Mouse (Mus musculus) CH12.LX (cell line): ENCODE results near the gene Pxn. TPM values are rescaled to one million over a fixed set of nuclear protein-coding genes. Genes with fewer than 3 reads are reported as not detected.
"Not testable (repeated sequence)": the region's sequence is repeated elsewhere in the genome, so short reads cannot be mapped to it uniquely, and the experiment has no call there.

Experiments
- DNase-seq: peaks from one replicate; pipeline ENCODE4 v3.0.0-alpha.2; 2013; ENCODE audit errors: extremely low read depth
- H3K27ac ChIP-seq: 2 replicates; pipeline ENCODE4 v1.5.1; 2012; ENCODE audit warnings: low read depth, mild to moderate bottlenecking, control low read depth, moderate library complexity; ENCODE audit not compliant: insufficient read depth
- H3K27me3 ChIP-seq: replicated peaks from 2 replicates; pipeline ENCODE3; 2012; ENCODE audit warnings: inconsistent platforms
- H3K36me3 ChIP-seq, 2 experiments: replicated peaks in 1 of 2; 2 replicates each; pipeline versions ENCODE3 to v1.6.1; 2012; ENCODE audit warnings: inconsistent platforms in 1 of 2, low read length in 1 of 2, mild to moderate bottlenecking in 1 of 2, mixed read lengths in 1 of 2, moderate library complexity in 1 of 2; ENCODE audit not compliant: control insufficient read depth in 1 of 2, insufficient read depth in 1 of 2
- H3K4me1 ChIP-seq, 2 experiments: 2 replicates each; pipeline ENCODE4 v1.6.1; 2012; ENCODE audit warnings: inconsistent platforms in 1 of 2, moderate library complexity in 1 of 2; ENCODE audit not compliant: insufficient read depth in 2 of 2, control insufficient read depth in 1 of 2
- H3K4me2 ChIP-seq: 2 replicates; pipeline ENCODE4 v1.6.1; 2012; ENCODE audit warnings: low read depth, mild to moderate bottlenecking, control low read depth; ENCODE audit not compliant: poor library complexity, insufficient read depth, severe bottlenecking
- H3K4me3 ChIP-seq, 3 experiments: fragments of 150-350 bp in 1 of 3; sonication (generic) in 1 of 3; replicated peaks in 1 of 3; 2 replicates each; pipeline versions ENCODE3 to v1.5.1; 2011 to 2012; ENCODE audit warnings: low read depth in 2 of 3, low read length in 2 of 3, mild to moderate bottlenecking in 2 of 3, moderate library complexity in 2 of 3, control low read depth in 1 of 3, improper control_type of control experiment in 1 of 3, inconsistent platforms in 1 of 3, mixed read lengths in 1 of 3; ENCODE audit not compliant: poor library complexity in 1 of 3
- H3K79me2 ChIP-seq: replicated peaks from 2 replicates; pipeline ENCODE4 v1.6.1; 2012; ENCODE audit warnings: mild to moderate bottlenecking, moderate library complexity; ENCODE audit not compliant: control insufficient read depth, poor library complexity, insufficient read depth, severe bottlenecking; ENCODE audit errors: extremely low read depth
- H3K9ac ChIP-seq: 2 replicates; pipeline ENCODE4 v1.6.1; 2012; ENCODE audit warnings: low read depth, mild to moderate bottlenecking, control low read depth, moderate library complexity; ENCODE audit not compliant: insufficient read depth
- H3K9me3 ChIP-seq: replicated peaks from 2 replicates; pipeline ENCODE3; 2012; ENCODE audit warnings: low read length, inconsistent platforms, mixed read lengths
- EP300 ChIP-seq: IDR thresholded peaks from 2 replicates; pipeline ENCODE4 v1.6.1; 2011; ENCODE audit warnings: low read length, improper control_type of control experiment
- HCFC1 ChIP-seq: IDR thresholded peaks from 2 replicates; pipeline ENCODE4 v1.6.1; 2012; ENCODE audit warnings: low read depth, mild to moderate bottlenecking, inconsistent platforms, low read length, improper control_type of control experiment
- JUND ChIP-seq: conservative IDR thresholded peaks from 2 replicates; pipeline ENCODE4 v1.6.1; 2011; ENCODE audit warnings: low read depth, low read length, improper control_type of control experiment
- KAT2A ChIP-seq: IDR thresholded peaks from 2 replicates; pipeline ENCODE4 v1.6.1; 2012; ENCODE audit warnings: low read length, improper control_type of control experiment, inconsistent platforms; ENCODE audit not compliant: insufficient replicate concordance
- MAZ ChIP-seq: IDR thresholded peaks from 2 replicates; pipeline ENCODE4 v1.6.1; 2012; ENCODE audit warnings: low read depth, mild to moderate bottlenecking, inconsistent platforms, low read length, improper control_type of control experiment, moderate library complexity
- MEF2A ChIP-seq: IDR thresholded peaks from 2 replicates; pipeline ENCODE4 v1.6.1; 2014; ENCODE audit warnings: low read depth, mild to moderate bottlenecking, inconsistent platforms, low read length, improper control_type of control experiment, borderline replicate concordance
- NELFE ChIP-seq: IDR thresholded peaks from 2 replicates; pipeline ENCODE4 v1.6.1; 2011; ENCODE audit warnings: low read depth, low read length, improper control_type of control experiment
- POLR2AphosphoS2 ChIP-seq: IDR thresholded peaks from 2 replicates; pipeline ENCODE4 v1.6.1; 2011; ENCODE audit warnings: low read depth, low read length, improper control_type of control experiment
- SIN3A ChIP-seq: IDR thresholded peaks from 2 replicates; pipeline ENCODE4 v1.6.1; 2012; ENCODE audit warnings: low read length, improper control_type of control experiment, inconsistent platforms
- TCF12 ChIP-seq: IDR thresholded peaks from 2 replicates; pipeline ENCODE4 v1.6.1; 2014; ENCODE audit warnings: low read depth, mild to moderate bottlenecking, inconsistent platforms, low read length, improper control_type of control experiment
- dilution Hi-C: fragments of 300-500 bp; cut with MboI; formaldehyde crosslinking; loops from 2 replicates; pipeline ENCODE4 v1.14.3; 2020; ENCODE audit warnings: low sequenced_read_pairs; ENCODE audit not compliant: extremely low pct_unique_long_range_greater_than_20kb, extremely low pct_ligation_motif_present
- in situ Hi-C: fragments of 300-500 bp; cut with MboI; formaldehyde crosslinking; loops from 3 replicates; pipeline ENCODE4 v1.14.3; 2019; ENCODE audit warnings: low sequenced_read_pairs, low pct_ligation_motif_present, low pct_unique_long_range_greater_than_20kb, mixed read lengths
- polyA plus RNA-seq: library from polyadenylated mRNA; unstranded; fragments of >175 nt; gene quantifications from 2 replicates; pipeline ENCODE4 v1.2.1, GENCODE M21; 2012; ENCODE audit warnings: low read depth; ENCODE audit not compliant: insufficient read length
- total RNA-seq, 2 experiments: library from RNA; depleted of rRNA; stranded (reverse); fragments of 300-350 nt in 1 of 2; fragments of >200 nt in 1 of 2; gene quantifications; 2 replicates each; pipeline ENCODE4 v1.2.3; 2012 to 2014

Pxn gene
- total and polyA plus RNA-seq, 3 experiments = 17.0 to 43.4 (median 21.1) TPM

- Histone ChIP-seq H3K36me3 (peaks cover 61 to 90% of the 10 kb centered on the region in 2 experiments), H3K4me2 (no peak overlapping the region)
- DNase-seq = no peak
These were observed 66.4 kb downstream of the Pxn start for GRCm38 (mm10) chr5:115572679-115573535.

GRCm38 (mm10) chr5:115574992-115575391 is 68.5 kb downstream of the Pxn start:
- peaks cover 20% of the 10 kb centered on the region for H3K79me2 ChIP-seq
- TF ChIP-seq POLR2AphosphoS2 (no peak), KAT2A (no peak), HCFC1 (no peak), TCF12 (no peak), MEF2A (no peak)
- DNase-seq = no peak
- H3K27me3 ChIP-seq = no peaks in the 10 kb centered on the region
- H3K9me3 ChIP-seq = no peaks in the 10 kb centered on the region
- H3K4me3 ChIP-seq = no peak overlapping the region
- no peak overlapping the region for H3K4me2 ChIP-seq
- H3K4me1 ChIP-seq = peaks cover 0 to 3% of the 10 kb centered on the region in 2 experiments; a peak in 1 of 4 replicates
- in situ Hi-C loops (loop anchor here (5.0 kb wide), 1 partner anchor 37 kb away; no protein-coding TSS in a partner anchor), dilution Hi-C loops (no loop called here)
- peaks cover 80 to 93% of the 10 kb centered on the region in 2 experiments for H3K36me3 ChIP-seq
- no peak overlapping the region for H3K9ac ChIP-seq
- no peak overlapping the region for H3K27ac ChIP-seq

More at GRCm38 (mm10) chr5:115572679-115573535, 66.4 kb downstream of the Pxn start:
- peaks cover 0 to 3% of the 10 kb centered on the region in 2 experiments; a peak in 1 of 4 replicates for H3K4me1 ChIP-seq
- in situ Hi-C loops = no loop called here
- TF ChIP-seq EP300 = no peak
- no peak for TF ChIP-seq NELFE
- no peak for TF ChIP-seq JUND
- no peak for TF ChIP-seq MAZ
- TF ChIP-seq SIN3A = no peak
- TF ChIP-seq HCFC1 = no peak
- H3K9me3 ChIP-seq = no peaks in the 10 kb centered on the region
- H3K9ac ChIP-seq = no peak overlapping the region
- H3K27ac ChIP-seq = no peak overlapping the region
- dilution Hi-C loops = no loop called here
- H3K79me2 ChIP-seq = peaks cover 41% of the 10 kb centered on the region
- H3K4me3 ChIP-seq = no peak overlapping the region
- no peaks in the 10 kb centered on the region for H3K27me3 ChIP-seq

- H3K4me2 ChIP-seq, H3K9ac ChIP-seq, H3K27me3 ChIP-seq, dilution Hi-C loops, DNase-seq, H3K27ac ChIP-seq, H3K79me2 ChIP-seq, H3K4me3 ChIP-seq, H3K4me1 ChIP-seq: not testable (repeated sequence)
- in situ Hi-C loops = loop anchor here (5.0 kb wide), 1 partner anchor 35 kb away; no protein-coding TSS in a partner anchor
- H3K9me3 ChIP-seq = peaks cover 19% of the 10 kb centered on the region
- H3K36me3 ChIP-seq = peaks cover 90 to 97% of the 10 kb centered on the region in 2 experiments
These were observed 71.2 kb downstream of the Pxn start for GRCm38 (mm10) chr5:115577686-115578085.
